Mouse (Mus musculus) heart, postnatal 10 days (tissue): Measurements from ENCODE around the gene Ak1. TPM values are rescaled to one million over a fixed set of nuclear protein-coding genes. Genes with fewer than 3 reads are reported as not detected.

Source experiments
- DNase-seq, 2 experiments: peaks; one replicate each; pipeline ENCODE4 v3.0.0; 2021
- intact Hi-C: fragments of 180-260 bp; cut with DNase I; formaldehyde crosslinking; loops from one replicate; pipeline ENCODE4 v1.15.1; 2025
- total RNA-seq, 2 experiments: library from RNA; stranded (reverse); gene quantifications; 2 replicates each; pipeline ENCODE4 v1.2.3; 2021

Ak1 gene
- total RNA-seq, 2 experiments from 2014 or later, result 522 to 538 TPM

GRCm38 (mm10) chr2:32625873-32626694 is 4.5 kb downstream of the Ak1 start:
- intact Hi-C loops, result no loop called here
- DNase-seq, result peak; percentile 87

GRCm38 (mm10) chr2:32627266-32628043 is 5.9 kb downstream of the Ak1 start:
- intact Hi-C loops, result no loop called here

GRCm38 (mm10) chr2:32628044-32628550 is 6.5 kb downstream of the Ak1 start:
- intact Hi-C loops, result no loop called here
- DNase-seq, result peak in 1 of 2 experiments; percentile 46

More at GRCm38 (mm10) chr2:32627266-32628043, 5.9 kb downstream of the Ak1 start:
- peak in 1 of 2 experiments; percentile 35 for DNase-seq

- intact Hi-C loops, result no loop called here
- peak; percentile 92 to 94 for DNase-seq
These were observed 7.2 kb downstream of the Ak1 start for GRCm38 (mm10) chr2:32628729-32629128.

- peak in 1 of 2 experiments; percentile 69 for DNase-seq
- intact Hi-C loops, result no loop called here
These were observed 7.9 kb downstream of the Ak1 start for GRCm38 (mm10) chr2:32629276-32629976.

GRCm38 (mm10) chr2:32630036-32630435 is 8.5 kb downstream of the Ak1 start:
- DNase-seq, result no peak
- intact Hi-C loops, result loop anchor here (5.0 kb wide), 2 partner anchors 37 to 117 kb away; no protein-coding TSS in a partner anchor

GRCm38 (mm10) chr2:32631046-32631445 is 9.5 kb downstream of the Ak1 start:
- intact Hi-C loops, result loop anchor here (1.0 to 5.0 kb wide), 3 partner anchors 36 to 116 kb away; no protein-coding TSS in a partner anchor
- DNase-seq, result no peak

- intact Hi-C loops, result loop anchor here (1.0 to 5.0 kb wide), 4 partner anchors 15 to 115 kb away; partner anchors contain the start of gene Eng
- DNase-seq, result peak; percentile 90 to 93
These were observed 10.3 kb downstream of the Ak1 start for GRCm38 (mm10) chr2:32631737-32632394.

- DNase-seq, result no peak
- intact Hi-C loops, result loop anchor here (2.0 to 5.0 kb wide), 3 partner anchors 13 to 114 kb away; partner anchors contain the start of gene Eng
These were observed 12.1 kb downstream of the Ak1 start for GRCm38 (mm10) chr2:32633660-32634059.

GRCm38 (mm10) chr2:32634277-32635105 is 12.9 kb downstream of the Ak1 start:
- intact Hi-C loops, result loop anchor here (5.0 kb wide), 2 partner anchors 33 to 113 kb away; no protein-coding TSS in a partner anchor
- DNase-seq, result no peak

- no peak for DNase-seq
- intact Hi-C loops, result no loop called here
These were observed 15.1 kb downstream of the Ak1 start for GRCm38 (mm10) chr2:32636617-32637016.

GRCm38 (mm10) chr2:32637778-32638281 is 16.3 kb downstream of the Ak1 start:
- intact Hi-C loops, result no loop called here
- DNase-seq, result peak; percentile 78 to 79

GRCm38 (mm10) chr2:32639632-32640031 is 18.1 kb downstream of the Ak1 start:
- intact Hi-C loops, result no loop called here
- DNase-seq, result no peak

GRCm38 (mm10) chr2:32640550-32641051 is 19.0 kb downstream of the Ak1 start:
- intact Hi-C loops, result no loop called here
- DNase-seq, result no peak

GRCm38 (mm10) chr2:32641810-32642209 is 20.3 kb downstream of the Ak1 start:
- intact Hi-C loops, result no loop called here
- DNase-seq, result no peak

- intact Hi-C loops, result no loop called here
- DNase-seq, result peak; percentile 71 to 73
These were observed 21.3 kb downstream of the Ak1 start for GRCm38 (mm10) chr2:32642813-32643212.

- DNase-seq, result no peak
- intact Hi-C loops, result no loop called here
These were observed 22.5 kb downstream of the Ak1 start for GRCm38 (mm10) chr2:32644083-32644482.

- intact Hi-C loops, result no loop called here
These were observed 23.4 kb downstream of the Ak1 start for GRCm38 (mm10) chr2:32644799-32645475.

More at GRCm38 (mm10) chr2:32644799-32645475, 23.4 kb downstream of the Ak1 start:
- no peak for DNase-seq
